Mouse (Mus musculus) hindbrain, embryonic 14.5 days (tissue): ENCODE data around the gene Klhl10. TPM values are rescaled to one million over a fixed set of nuclear protein-coding genes. Genes with fewer than 3 reads are reported as not detected.

Source experiments
- ATAC-seq: fragments of 200-750 bp; cut with Nextera tagmentation; 2 replicates; pipeline ENCODE4 v1.8.0; 2017; ENCODE audit warnings: moderate number of reproducible peaks, mild to moderate bottlenecking, moderate TSS enrichment, moderate library complexity; ENCODE audit not compliant: low FRiP score
- DNase-seq: peaks from one replicate; pipeline ENCODE4 v3.0.0-alpha.2; 2015; ENCODE audit warnings: low spot score
- H3K27ac ChIP-seq: fragments of 300-500 bp; sonication (generic); 2 replicates; pipeline ENCODE4 v1.5.1; 2014; ENCODE audit warnings: mild to moderate bottlenecking, moderate library complexity
- H3K27me3 ChIP-seq: fragments of 300-500 bp; sonication (generic); 2 replicates; pipeline ENCODE4 v1.6.1; 2014; ENCODE audit warnings: mild to moderate bottlenecking, low read length, mixed read lengths; ENCODE audit not compliant: control insufficient read depth, insufficient read depth
- H3K36me3 ChIP-seq: fragments of 300-500 bp; sonication (generic); replicated peaks from 2 replicates; pipeline ENCODE4 v1.6.1; 2014; ENCODE audit not compliant: control insufficient read depth, insufficient read depth
- H3K4me1 ChIP-seq: fragments of 300-500 bp; sonication (generic); replicated peaks from 2 replicates; pipeline ENCODE4 v1.6.1; 2014; ENCODE audit warnings: antibody characterized with exemption, low read length, mixed read lengths; ENCODE audit not compliant: control insufficient read depth, insufficient read depth
- H3K4me2 ChIP-seq: fragments of 300-500 bp; sonication (generic); replicated peaks from 2 replicates; pipeline ENCODE4 v1.6.1; 2014; ENCODE audit warnings: mild to moderate bottlenecking, moderate library complexity
- H3K4me3 ChIP-seq: fragments of 300-500 bp; sonication (generic); replicated peaks from 2 replicates; pipeline ENCODE4 v1.5.1; 2014; ENCODE audit warnings: mild to moderate bottlenecking, low read length
- H3K9ac ChIP-seq: fragments of 300-500 bp; sonication (generic); 2 replicates; pipeline ENCODE4 v1.6.1; 2014
- H3K9me3 ChIP-seq: fragments of 300-500 bp; sonication (generic); 2 replicates; pipeline ENCODE4 v1.6.1; 2016; ENCODE audit warnings: low read length; ENCODE audit not compliant: control insufficient read depth
- WGBS: fragments of 180-500 bp; shearing (Covaris S2); extraction: QIAGEN DNeasy Blood & Tissue Kit; methylation state at CpG from one replicate; pipeline ENCODE4 v1.1.7; 2014; 5-methylcytosine and 5-hydroxymethylcytosine counted together
- microRNA-seq: library from miRNA; unstranded; fragments of <30 nt; microRNA quantifications from one replicate; pipeline ENCODE4, GENCODE M21; 2016
- polyA plus RNA-seq: library from polyadenylated mRNA; unstranded; fragments of >200 nt; fragmentation: Nextera tagmentation; extraction: Ambion mirVana; gene quantifications from 2 replicates; pipeline ENCODE4 v1.2.1, GENCODE M21; 2014

The Klhl10 gene
- polyA plus RNA-seq, 1 experiment from 2014 or later = 0.74 TPM

DNA sequence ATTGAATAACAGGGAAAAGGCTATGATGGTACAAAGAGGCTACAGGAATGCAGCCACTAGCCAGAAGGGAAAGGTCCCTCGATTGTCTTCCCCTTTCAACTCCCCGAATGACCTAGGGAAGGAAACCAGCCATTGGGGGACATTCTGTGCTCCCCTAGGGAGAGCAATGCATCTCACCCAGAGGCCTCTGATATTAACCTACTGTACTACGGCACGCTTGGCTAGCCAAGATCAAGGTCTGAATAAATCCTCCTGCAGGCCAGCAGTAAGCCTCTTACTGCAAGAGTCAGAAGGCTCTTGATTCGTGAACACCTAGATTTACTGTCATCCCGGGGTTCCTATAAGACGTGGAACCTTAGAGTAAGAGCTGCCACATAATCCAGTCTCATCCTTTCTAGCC, 58.9 kb downstream of the Klhl10 start:
- ATAC-seq (no peak), DNase-seq (no peak)
- H3K36me3 ChIP-seq = peaks cover 99% of the 10 kb centered on the region
- 87% methylated on average over 7 of the region's 7 CpGs for WGBS
- no peaks in the 10 kb centered on the region for H3K4me1 ChIP-seq
- no peak overlapping the region for H3K4me2 ChIP-seq
- H3K9me3 ChIP-seq = no peaks in the 10 kb centered on the region
- no peak overlapping the region for H3K4me3 ChIP-seq
- H3K9ac ChIP-seq = no peak overlapping the region
- H3K27me3 ChIP-seq = no peaks in the 10 kb centered on the region
- H3K27ac ChIP-seq = no peak overlapping the region

DNA sequence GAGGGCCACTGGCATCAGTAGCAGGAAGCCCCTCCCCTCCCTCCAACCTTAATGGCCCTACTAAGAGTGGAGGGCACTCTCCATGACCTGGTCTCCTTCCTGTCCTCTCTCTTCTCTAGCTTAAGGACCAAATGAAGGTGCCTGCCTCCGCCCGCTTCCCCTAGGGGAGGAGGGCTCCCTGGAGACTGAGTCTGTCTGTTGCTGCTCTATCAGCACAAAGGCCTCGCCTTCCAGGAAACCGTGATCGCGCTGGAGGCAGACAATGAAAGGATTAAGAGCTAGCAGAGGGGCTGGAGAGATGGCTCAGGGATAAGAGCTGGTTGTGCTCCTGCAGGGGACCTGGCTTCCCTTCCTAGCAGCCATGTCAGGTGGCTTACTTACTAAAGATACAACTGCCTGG, 59.6 kb downstream of the Klhl10 start:
- peaks cover 99% of the 10 kb centered on the region for H3K36me3 ChIP-seq
- no peaks in the 10 kb centered on the region for H3K27me3 ChIP-seq
- 42% methylated on average over 6 of the region's 6 CpGs for whole genome bisulfite sequencing
- no peaks in the 10 kb centered on the region for H3K9me3 ChIP-seq
- H3K4me2 ChIP-seq = no peak overlapping the region
- ATAC-seq (no peak), DNase-seq (no peak)
- no peak overlapping the region for H3K9ac ChIP-seq
- no peak overlapping the region for H3K4me3 ChIP-seq
- no peaks in the 10 kb centered on the region for H3K4me1 ChIP-seq
- H3K27ac ChIP-seq = no peak overlapping the region

DNA sequence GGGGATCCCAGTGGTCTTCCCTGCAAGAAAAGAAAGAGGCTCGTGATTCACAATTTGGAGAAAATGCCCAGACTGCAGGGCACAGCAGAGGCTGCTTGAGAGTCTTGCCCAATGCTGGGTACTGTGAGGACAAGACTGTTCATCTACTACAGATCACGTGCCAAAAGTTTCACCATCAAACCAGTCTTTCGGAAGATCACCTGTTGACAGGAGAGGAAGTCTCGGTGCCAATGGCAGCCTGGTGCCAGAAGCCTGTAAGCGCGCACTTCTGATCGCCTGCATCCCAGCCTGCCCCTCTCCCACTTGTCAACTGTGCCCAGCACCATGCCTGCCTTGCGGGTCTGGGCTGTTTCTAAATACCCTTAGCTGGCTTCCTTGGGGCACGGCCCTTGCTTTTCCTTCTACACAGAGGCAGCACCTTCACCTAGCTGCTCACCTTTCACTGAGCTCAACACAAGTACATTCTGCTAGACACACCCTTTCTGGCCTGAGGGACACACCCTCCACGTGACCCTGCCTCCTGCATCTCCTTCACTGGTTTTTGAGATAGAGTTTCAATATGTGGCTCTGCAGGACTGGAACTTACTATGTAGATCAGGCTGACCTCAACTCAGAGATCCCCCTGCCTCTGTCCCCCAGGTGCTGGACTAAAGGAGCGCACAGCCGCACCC, 63.4 kb downstream of the Klhl10 start:
- DNase-seq (no peak), ATAC-seq (no peak)
- Histone ChIP-seq H3K9ac (no peak overlapping the region), H3K4me2 (no peak overlapping the region), H3K4me3 (no peak overlapping the region), H3K27ac (no peak overlapping the region), H3K4me1 (no peaks in the 10 kb centered on the region), H3K36me3 (peaks cover 98% of the 10 kb centered on the region), H3K27me3 (no peaks in the 10 kb centered on the region), H3K9me3 (no peaks in the 10 kb centered on the region)
- WGBS = 97% methylated on average over 12 of the region's 12 CpGs

DNA sequence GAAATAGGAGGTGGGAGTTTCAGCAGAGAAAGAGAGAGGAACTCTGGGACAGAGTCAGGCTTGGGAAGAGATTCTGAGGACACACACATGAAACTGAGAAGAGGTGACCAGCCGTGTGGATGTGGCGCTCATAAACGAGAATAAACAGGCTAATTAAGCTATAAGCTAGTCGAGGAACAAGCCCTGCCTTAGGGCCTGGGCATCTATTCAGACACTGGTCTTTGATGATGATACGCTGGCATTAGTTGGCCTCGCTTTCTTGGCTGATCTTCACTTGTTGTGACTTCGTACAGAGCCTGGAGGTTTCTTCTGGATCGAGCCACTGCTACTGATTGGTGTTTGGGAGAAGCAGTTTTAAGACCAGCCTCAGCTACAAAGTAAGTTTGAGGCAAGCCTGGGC, 64.3 kb downstream of the Klhl10 start:
- Histone ChIP-seq H3K4me1 (no peaks in the 10 kb centered on the region), H3K4me3 (no peak overlapping the region), H3K36me3 (peaks cover 99% of the 10 kb centered on the region), H3K27ac (no peak overlapping the region), H3K9ac (no peak overlapping the region), H3K9me3 (no peaks in the 10 kb centered on the region), H3K4me2 (no peak overlapping the region), H3K27me3 (no peaks in the 10 kb centered on the region)
- no peak for ATAC-seq
- no peak for DNase-seq
- 96% methylated on average over 8 of the region's 8 CpGs for WGBS

Small RNAs within 50 kb of the gene (microRNA-seq; reads per million reads assigned to microRNA genes)
- gene Gm27374 = not detected
- 0.81 reads per million for gene Mir7116

Other genes with a start within 250 kb of the Klhl10 start
- not detected in 2 replicates for gene Krt9, start 248.7 kb upstream of the Klhl10 start, polyA plus RNA-seq
- 0.23 TPM in 1 of 2 replicates, not detected in the other for gene Krt14, start 234.4 kb upstream of the Klhl10 start, polyA plus RNA-seq
- gene Krt16, start 193.0 kb upstream of the Klhl10 start, polyA plus RNA-seq = not detected in 2 replicates
- gene Krt17, start 180.9 kb upstream of the Klhl10 start, polyA plus RNA-seq = 0.13 and 0.16 TPM in 2 replicates
- gene Krt42, start 172.0 kb upstream of the Klhl10 start, polyA plus RNA-seq = not detected in 2 replicates
- gene Eif1, start 122.0 kb upstream of the Klhl10 start, polyA plus RNA-seq = 1,239 and 1,372 TPM in 2 replicates
- gene Gast, start 107.5 kb upstream of the Klhl10 start, polyA plus RNA-seq = 0.50 TPM in 1 of 2 replicates, not detected in the other
- gene Hap1, start 85.8 kb upstream of the Klhl10 start, polyA plus RNA-seq = 105 and 137 TPM in 2 replicates
- 59.6 and 60.2 TPM in 2 replicates for gene Jup, start 44.2 kb upstream of the Klhl10 start, polyA plus RNA-seq
- 19.1 and 20.4 TPM in 2 replicates for gene P3h4, start 27.1 kb upstream of the Klhl10 start, polyA plus RNA-seq
- gene Fkbp10, start 26.2 kb upstream of the Klhl10 start, polyA plus RNA-seq = 22.7 and 24.7 TPM in 2 replicates
- gene Nt5c3b, start 109 bp upstream of the Klhl10 start, polyA plus RNA-seq = 98.5 and 101 TPM in 2 replicates
- gene Klhl11, start 30.8 kb downstream of the Klhl10 start, polyA plus RNA-seq = 15.6 and 17.7 TPM in 2 replicates
- gene Acly, start 86.1 kb downstream of the Klhl10 start, polyA plus RNA-seq = 224 and 244 TPM in 2 replicates
- 2.0 and 2.7 TPM in 2 replicates for gene Ttc25, start 103.7 kb downstream of the Klhl10 start, polyA plus RNA-seq
- gene Cnp, start 133.0 kb downstream of the Klhl10 start, polyA plus RNA-seq = 47.2 and 53.3 TPM in 2 replicates
- gene Nkiras2, start 177.3 kb downstream of the Klhl10 start, polyA plus RNA-seq = 103 TPM in 2 replicates
- gene Dnajc7, start 178.3 kb downstream of the Klhl10 start, polyA plus RNA-seq = 91.0 and 91.6 TPM in 2 replicates